Mouse (Mus musculus): ENCODE data around the gene Tes3-ps. TPM values are rescaled to one million over a fixed set of nuclear protein-coding genes. Genes with fewer than 3 reads are reported as not detected.
A peak's percentile ranks its signal among the peaks of the same experiment; 100 is the strongest.

Tes3-ps gene
- 0.14 and 0.25 TPM in 2 replicates for polyA plus RNA-seq (2012; rRNA removed)

DNA sequence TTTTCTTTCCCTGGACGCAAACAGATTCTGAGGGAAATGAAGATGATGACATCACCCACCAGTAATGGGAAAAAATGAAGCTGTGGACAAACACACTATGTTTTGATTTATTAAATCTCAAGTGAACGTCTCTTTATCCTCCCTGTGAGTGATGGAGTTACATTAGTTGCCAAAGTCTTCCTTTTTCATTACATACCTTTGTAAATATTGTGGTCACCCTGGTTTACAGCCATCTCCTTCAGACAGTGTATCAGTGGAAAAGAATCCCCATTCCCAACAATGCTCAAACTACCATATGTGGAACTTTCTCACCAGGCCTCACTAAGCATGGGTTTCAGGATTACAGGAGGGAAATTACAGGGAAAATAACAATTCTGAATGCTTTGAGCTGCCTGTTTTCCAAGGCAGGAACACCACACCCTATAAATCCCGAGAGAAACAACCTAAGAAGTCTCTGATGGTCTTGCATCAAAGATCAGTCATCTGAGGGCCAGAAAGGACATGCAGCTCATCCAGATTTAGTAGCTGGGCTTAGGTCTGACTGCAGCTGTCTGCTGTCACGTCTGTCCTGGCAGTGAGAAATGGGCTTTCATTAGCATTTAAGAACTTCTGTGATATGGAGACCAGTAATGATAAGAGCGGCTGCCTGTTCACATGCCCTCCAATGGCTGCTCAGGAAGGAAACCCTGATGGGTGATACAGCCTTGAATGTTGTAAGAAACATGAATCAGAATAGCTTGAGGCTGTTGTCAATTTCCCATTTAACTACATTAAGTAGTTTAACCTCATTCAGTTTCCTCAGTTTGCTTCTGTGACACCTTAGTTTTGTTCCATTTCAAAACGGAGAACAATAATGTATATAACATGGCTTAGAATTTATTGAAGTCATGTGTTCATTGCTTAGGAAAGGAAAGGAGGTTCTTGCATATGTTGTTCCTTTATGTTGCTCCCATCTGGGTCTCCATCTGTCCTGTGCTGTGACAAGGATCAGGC is at the start of gene Tes3-ps:
TSS of gene Tes3-ps (plus strand) at position 943 of the 993 bp plus-strand sequence.
- DNase-seq (ENCODE audit: low spot score): no peak

DNA sequence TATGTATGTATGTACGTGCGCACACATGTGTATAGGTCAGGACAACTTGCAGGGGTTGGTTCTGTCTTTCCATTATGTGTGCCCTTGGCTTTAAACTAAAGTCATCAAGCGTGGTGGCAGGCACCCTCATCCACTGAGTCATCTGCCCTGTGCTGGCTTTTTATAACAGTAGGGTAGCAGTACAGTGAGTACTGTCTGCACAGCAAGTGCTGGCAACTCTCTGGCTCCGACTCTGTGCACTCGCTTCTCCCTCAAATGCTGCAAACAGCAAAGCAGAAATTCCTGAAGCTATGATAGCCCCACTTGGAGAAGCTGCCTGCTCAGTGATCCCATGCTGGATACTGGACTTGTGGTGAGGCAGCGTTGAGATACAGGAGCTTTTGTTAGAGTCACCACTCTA is 48.7 kb upstream of the Tes3-ps start:
- DNase-seq (ENCODE audit: low spot score): no peak

DNA sequence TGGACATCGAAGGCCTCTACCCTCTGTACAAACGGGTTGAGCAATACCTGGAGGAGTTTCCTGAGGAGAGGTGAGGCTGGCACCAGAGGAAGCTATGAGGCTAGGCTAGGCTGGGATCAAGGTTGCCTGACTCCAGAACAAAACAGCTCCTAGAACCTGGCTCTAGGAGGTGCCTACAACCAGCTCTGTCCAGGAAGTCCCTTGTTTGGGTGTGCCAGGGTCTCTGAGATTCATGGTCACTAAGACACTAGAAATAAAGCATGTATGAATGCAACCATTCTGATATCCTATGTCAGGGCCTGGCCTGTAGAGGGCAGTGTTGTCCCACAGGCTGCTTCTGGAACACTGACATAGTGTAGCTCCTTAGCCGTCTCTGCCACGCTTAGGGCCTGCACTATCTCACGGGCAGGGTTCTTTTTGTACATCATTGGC is 43.8 kb upstream of the Tes3-ps start:
- peak; percentile 62 for DNase-seq (ENCODE audit: low spot score)

DNA sequence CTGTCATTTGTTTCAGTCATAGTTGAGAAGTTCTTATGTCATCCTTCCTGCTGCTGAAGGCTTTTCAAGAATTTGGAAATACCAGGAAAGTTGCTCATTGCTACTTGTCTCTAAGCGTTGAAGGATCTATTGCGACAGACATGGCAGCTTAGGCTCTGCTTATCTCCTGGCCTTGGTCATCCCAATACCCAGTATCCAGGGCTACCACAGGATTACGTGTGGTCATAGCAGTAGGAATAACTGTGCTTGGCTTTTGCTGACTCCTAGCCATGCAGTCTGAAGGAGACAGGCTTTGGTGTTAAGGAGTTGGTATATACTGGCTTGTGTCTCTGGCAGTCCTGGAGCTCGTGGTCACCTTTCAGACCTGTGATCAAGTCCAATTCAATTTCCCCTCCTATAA is 32.8 kb upstream of the Tes3-ps start:
- DNase-seq (ENCODE audit: low spot score): no peak

DNA sequence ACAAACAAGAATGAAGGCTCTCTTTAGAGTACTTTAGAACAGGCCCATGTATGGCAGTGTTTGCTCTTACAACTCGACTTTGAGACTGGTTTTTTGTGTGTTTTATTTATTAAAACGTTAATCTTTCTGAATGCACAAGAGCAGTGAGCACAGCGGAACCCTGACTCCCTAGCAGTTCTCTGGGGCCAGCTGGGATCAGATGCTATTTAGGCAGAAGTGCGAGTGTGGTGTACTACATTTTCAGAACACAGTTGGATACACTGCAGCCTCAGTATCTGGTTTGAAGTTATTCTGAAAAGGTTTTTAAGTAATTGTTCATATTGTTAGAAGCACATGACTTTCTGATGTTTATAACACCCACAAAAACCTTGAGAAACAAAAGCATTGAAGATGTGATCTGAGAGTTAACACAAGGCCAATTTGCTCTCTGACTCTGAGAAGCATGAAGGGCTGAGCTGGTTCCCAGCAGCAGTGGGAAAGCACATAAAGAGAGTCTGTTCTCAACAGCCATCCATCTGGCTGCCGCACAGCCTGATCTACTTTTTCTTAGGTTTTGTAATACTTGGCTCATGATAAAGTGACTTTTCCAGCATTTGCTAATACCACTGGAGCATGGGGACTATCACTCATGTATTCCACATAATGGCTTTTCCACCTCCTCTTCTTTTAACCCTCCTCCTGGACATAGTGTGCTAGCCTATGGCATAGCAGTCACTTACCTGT is 32.3 kb upstream of the Tes3-ps start:
- no peak for DNase-seq (ENCODE audit: low spot score)

DNA sequence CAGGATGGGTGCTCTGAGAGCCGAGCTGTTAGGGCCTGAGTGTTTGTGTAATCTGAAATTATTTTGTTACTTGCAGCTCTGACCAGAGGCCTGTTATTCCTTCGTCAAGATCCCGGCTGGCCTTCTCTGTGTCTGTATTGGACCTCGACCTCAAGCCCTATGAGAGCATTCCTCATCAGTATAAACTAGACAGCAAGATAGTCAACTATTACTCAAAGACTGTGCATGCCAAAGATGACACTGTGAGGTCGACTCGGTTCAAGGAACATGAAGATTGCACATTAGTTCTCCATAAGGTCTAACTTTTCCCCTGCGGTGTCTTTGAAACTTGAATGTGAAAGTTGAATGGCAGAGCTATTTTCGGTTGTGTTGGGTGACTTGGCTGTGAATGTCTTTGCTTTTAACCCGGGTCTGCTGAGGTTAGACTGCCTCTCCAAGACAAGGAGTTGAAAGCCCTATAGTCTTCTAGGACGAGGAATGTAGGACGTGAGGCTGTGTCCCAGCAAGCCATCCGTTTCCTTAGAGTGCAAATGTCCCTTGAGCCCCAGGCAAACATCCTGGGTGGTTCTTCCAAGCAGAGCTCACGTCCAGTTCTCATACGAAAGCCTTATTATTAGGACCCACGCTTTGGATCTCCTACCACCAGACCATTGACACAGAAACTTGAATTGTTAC is 31.5 kb upstream of the Tes3-ps start:
- DNase-seq (ENCODE audit: low spot score): no peak

DNA sequence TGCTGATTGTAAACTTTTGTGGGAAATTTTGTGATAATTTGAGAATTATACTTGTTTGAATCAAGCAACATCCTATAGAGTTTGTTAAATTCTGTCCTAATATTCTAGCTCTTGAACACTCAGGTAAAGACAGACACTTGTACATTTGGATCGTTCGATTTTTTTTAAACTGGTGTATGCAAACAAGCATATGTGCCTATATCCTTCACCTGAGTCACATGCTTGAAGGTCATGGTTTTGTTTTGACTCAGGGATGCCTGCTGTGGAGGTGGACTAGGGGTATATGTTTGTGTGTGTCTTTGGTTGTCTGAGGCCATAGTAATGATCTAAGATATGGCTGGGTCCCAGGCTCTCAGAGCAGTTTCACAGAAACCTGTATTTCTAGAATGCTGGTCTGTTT is 30.2 kb upstream of the Tes3-ps start:
- DNase-seq (ENCODE audit: low spot score): no peak

DNA sequence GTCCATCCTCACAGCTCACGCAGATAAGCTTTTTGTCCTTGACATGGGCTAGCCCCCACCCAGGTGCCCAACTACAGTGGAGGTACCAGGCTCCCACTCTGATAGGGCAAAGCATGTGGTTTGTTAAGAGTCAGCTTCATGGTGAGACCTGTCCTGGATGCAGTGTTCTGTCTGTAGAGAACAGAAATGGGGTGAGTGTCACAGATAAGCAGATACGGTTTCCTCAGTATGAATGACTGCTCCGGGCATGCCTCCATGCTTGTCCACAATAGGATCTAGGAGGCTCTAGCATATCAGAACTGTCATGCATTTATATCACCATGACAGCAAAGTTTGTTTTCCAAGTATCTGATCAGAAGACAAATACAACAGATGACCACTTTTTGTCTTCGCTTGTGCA is 27.2 kb upstream of the Tes3-ps start:
- no peak for DNase-seq (ENCODE audit: low spot score)

DNA sequence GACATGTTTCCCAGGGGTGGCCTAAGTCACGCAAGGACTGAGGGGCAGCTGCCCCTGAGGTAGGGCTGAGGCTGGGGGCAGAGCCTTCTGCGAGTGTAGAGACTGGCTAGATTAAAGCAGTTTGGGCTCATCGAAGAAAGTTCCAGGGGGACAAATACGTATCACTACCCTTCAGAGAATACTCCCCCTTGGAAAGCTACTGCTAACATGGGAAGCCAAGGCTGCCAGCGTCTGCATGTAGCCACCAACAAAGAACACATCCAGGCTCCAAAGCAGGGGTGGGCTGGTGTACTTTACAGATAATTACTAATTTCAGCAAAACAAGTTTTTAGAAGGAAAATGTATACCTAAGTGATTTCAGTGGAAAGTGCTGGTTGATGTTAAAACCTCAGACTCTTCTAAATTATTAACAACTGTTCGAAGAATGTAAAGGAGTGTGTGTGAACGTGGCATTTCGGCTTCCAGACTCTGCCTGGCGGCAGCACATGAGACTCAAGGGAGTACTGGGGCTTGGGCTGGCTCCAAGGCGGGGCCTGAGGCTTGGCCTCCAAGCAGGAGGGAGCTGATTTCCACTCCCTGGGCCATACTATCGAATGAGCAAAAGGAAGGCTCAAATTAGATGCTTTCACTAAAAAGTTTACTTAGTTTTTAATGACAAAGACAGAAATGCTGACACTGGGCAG is 26.6 kb upstream of the Tes3-ps start:
- DNase-seq (ENCODE audit: low spot score): no peak

DNA sequence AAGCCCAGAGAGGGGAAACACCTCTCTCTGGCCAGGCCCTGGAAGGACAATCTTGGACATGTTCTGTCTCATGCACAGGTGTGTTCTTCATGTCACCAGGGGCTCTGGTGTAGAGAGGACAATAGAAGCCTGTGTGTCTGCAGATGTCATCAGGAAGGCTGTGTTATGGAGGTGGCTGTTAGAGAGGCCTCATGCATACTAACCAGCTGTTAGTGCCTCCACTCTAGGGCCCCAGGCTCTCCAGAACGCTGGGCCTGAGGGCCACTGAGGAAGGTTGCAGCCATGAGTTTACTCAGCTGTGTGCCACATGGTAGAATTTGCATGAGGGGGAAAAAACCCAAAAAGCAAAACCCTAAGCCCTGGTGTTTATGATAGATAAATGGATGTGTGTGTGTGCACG is 25.5 kb upstream of the Tes3-ps start:
- no peak for DNase-seq (ENCODE audit: low spot score)

DNA sequence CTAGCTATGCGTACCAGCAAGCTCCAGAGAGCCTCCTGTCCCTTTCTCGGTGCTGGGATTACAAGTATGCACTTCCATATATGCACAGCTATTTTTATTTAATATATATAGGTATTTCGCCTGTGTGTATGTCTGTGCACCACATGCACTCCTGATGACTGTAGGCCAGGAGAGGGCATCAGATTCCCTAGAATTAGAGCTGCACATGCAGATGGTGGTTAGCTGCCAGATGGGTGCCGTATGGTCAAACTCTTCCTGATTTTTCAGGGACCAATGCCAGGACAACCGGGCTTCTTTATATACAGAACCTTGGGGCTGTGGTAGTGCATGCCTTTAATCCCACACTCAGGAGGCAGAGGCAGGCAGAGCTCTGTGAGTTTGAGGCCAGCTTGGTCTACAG is 24.1 kb upstream of the Tes3-ps start:
- no peak for DNase-seq (ENCODE audit: low spot score)

DNA sequence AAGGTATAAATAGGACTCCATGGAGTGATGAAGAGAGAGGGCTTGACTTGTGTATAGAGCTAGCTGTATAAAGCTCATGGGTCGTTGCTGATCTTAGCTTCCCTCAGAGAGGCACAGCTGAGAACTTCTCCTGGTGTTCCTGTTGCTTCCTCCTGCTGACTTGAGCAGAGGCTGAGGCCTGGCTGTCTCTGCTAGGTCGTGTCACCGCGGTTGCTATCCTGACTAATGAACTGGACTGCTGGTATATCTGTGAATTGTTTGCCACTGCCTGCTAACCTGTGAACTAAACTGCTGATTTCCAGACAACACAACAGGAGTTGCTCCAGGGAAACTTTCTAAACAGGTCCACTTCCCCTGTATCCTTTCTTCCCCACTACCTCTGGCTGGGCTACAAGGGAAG is 22.8 kb upstream of the Tes3-ps start:
- no peak for DNase-seq (ENCODE audit: low spot score)

DNA sequence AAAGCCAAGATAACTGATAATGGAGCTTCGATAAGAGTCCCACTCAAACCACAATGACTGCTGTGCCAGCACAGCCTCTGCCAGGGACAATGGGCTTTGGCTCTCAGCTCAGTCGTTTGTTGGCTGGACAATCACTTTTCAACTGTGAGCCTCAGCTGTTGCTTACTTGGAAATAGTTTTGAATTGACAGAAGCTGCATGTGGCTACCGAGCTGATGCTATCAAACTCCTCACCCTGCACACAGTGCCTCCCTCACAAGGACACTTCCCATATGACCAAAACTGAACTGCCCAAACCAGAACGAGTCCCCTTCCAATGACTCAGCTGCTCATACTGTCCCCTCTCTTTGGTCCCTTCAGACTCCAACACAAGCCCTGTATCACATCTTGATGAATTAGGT is 22.3 kb upstream of the Tes3-ps start:
- DNase-seq (ENCODE audit: low spot score): no peak

DNA sequence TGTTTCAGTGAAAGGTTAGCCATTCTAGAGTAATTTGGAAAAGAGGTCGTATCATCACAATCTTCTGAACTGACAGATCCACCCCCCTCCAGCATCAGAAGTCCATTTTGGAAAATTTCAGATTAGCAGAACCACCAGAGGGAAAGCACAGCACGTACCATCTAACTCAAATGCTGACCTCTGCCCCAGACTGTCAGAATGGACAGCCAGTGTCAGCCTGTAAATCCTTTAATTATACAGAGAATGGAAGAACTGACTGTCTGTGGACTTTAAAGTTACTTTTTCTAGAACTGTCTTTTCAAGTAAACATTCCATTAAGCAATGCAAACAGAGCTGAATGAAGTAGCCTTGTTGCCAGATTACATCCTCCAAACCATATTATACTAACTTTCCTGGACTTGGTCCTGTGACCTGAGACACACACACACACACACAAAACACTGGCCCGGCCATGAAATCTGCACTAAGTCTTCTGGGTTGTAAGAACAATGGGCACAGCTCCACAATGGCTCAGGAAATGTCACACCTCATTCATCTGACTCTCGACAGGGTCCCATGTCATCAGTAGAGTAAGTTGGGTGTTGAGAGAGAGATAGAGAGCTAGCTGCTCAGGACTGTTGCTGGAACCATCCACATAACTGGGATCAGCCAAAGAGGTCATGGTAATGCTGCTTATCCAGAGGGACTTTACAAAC is 21.0 kb upstream of the Tes3-ps start:
- no peak for DNase-seq (ENCODE audit: low spot score)

DNA sequence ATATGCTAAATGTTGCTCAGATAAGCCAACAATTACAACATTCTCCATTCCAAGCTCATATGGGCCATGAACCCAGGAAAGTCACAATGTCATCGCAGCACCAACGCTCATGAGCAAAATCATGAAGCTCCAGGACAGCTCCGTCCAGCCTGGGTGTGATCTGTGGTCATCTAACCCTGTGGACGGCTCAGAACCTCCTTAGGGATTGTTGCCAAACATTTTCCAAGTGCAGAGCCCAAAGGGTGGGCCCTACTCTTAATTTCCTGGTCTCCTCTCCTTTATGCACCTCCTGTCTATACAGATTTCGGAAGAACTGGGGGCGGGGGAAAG is 20.5 kb upstream of the Tes3-ps start:
- DNase-seq (ENCODE audit: low spot score): no peak

DNA sequence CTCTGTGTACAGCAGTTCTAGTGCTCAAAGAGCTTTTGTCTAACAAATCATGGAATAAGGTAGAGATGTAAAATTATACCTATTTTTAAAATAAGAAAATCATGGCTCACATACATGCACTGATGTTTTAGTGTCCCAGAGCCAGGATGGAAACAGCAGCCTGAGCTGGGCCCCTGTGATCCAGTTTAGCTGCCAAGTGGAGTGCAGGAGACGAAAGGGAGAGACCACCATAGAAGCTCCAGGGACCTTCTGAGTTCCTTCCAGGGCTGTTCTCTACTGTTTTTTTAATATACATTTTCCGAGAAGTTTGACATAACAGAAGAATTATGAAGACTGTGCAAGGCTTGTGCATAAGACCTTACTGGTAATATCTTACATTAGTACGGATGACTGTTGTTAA is 15.2 kb upstream of the Tes3-ps start:
- no peak for DNase-seq (ENCODE audit: low spot score)

DNA sequence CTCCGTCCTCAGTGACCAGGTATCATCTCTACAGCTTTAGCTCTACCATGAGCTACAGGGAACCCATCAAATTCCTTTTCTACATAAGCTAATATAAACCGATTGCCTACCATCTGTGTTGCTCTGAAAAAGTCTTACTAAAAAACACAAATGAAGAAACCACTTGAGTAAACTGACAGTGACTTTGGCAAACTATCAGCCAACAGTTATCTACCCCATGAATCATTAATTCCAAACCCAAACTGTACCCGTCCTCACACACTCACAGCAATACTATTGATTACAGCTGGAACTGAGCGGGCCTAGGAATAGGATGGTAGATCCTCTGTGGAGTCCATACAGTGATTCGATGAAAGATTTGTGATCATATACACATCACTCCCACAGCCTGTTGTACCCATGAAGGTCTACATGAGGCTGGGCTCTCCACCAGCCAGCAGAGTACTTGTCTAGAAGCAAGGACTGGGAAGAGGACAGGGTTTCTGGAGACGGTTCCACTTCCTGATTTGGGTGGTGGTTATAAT is 14.2 kb upstream of the Tes3-ps start:
- DNase-seq (ENCODE audit: low spot score): no peak

DNA sequence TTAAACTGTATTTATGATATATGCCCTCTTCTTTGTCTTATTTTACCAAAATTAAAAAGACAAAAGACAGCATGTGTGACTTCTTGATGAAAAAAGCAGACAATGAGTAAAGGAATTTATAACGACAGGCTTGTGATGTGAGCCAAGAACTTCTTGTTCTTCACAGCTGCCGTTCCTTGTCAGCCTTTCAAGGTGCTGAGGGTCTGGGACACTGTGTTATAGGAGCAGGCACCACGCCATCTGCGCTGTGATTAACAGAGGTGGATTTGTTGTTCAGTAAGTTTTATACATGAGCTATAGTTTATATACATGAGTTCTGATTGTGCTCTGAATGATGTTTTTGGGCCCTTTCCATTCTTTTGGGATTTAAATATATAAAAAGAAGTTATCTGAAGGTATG is 13.7 kb upstream of the Tes3-ps start:
- no peak for DNase-seq (ENCODE audit: low spot score)

DNA sequence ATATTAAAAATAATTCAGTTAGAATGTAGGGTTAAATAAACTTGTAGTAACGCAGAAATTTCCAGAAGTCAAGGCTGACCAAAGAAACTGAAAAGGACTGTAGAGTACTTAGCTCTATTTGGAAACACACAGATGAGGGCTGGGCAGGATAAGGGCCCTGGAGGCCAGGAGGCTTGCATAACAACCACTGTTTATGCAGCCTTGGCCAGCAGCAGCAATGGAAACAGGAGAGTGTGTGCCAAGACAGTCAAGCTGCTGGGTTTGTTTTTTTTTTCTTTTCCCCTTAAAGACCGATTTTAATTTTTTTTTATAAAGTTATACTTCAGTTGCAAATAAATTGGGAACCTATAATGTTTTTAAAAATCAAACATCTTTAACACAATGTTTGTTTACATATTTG is 13.1 kb upstream of the Tes3-ps start:
- DNase-seq (ENCODE audit: low spot score): no peak

DNA sequence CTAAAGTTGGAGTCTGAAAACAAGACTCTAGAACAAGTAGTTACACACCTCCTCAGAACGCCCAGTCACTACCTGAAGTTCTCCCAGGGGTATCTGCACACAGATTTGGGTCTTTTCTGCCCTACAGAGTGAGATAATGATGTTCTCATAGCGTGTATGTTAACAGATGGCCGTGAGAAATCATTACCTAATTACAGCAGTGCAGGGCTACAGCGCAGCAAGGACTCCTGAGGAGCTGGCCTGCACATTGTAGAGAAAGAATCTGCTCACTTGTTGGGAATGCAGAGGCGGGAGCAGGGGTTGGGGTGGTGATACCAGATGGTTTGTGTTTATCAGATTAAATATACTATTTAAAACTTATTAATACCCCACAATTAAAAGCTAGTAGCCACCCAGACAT is 12.6 kb upstream of the Tes3-ps start:
- no peak for DNase-seq (ENCODE audit: low spot score)

DNA sequence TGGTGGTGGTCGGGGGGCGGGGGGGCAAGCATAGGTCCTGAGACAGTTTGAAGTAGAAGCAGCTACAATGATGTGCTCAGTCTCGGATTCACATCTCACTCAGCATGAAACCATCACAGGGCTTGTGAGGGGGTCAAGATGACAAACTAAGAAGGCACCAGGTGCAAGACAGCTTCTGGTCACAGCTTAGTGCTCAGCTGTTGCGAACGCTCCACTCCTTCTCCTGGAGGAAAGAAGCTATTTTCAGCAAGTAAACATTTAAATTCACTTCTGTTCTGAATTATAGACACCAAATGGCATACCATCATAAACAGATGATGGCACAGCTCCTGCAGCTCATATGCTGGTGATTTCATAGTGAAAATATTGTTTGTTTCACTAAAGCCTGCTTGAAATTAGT is 7.7 kb upstream of the Tes3-ps start:
- DNase-seq (ENCODE audit: low spot score): no peak

Data from urinary bladder, adult 2 months (tissue).